Mouse (Mus musculus) stomach, embryonic 14.5 days (tissue): ENCODE results near the gene Pdxdc1. TPM values are rescaled to one million over a fixed set of nuclear protein-coding genes. Genes with fewer than 3 reads are reported as not detected.
A peak's percentile ranks its signal among the peaks of the same experiment; 100 is the strongest.
"Not testable (repeated sequence)": the region's sequence is repeated elsewhere in the genome, so short reads cannot be mapped to it uniquely, and the experiment has no call there.

Experiments used
- ATAC-seq: fragments of 200-750 bp; cut with Nextera tagmentation; 2 replicates; pipeline ENCODE4 v1.8.0; 2017; ENCODE audit warnings: low read depth, moderate TSS enrichment; ENCODE audit not compliant: insufficient number of reproducible peaks, insufficient read depth, low FRiP score
- H3K27ac ChIP-seq: fragments of 300-500 bp; sonication (generic); 2 replicates; pipeline ENCODE4 v1.5.1; 2014; ENCODE audit warnings: mild to moderate bottlenecking, low read length, moderate library complexity, mixed read lengths
- H3K27me3 ChIP-seq: fragments of 300-500 bp; sonication (generic); 2 replicates; pipeline ENCODE4 v1.6.1; 2014; ENCODE audit warnings: low read length, control low read depth, mixed read lengths; ENCODE audit not compliant: control insufficient read depth, insufficient read depth
- H3K36me3 ChIP-seq: fragments of 300-500 bp; sonication (generic); 2 replicates; pipeline ENCODE4 v1.6.1; 2014; ENCODE audit warnings: mild to moderate bottlenecking, control low read depth, low read length, moderate library complexity, mixed read lengths; ENCODE audit not compliant: control insufficient read depth, insufficient read depth
- H3K4me1 ChIP-seq: fragments of 300-500 bp; sonication (generic); 2 replicates; pipeline ENCODE4 v1.6.1; 2014; ENCODE audit warnings: low read length, control low read depth, mixed read lengths; ENCODE audit not compliant: control insufficient read depth, insufficient read depth
- H3K4me2 ChIP-seq: fragments of 300-500 bp; sonication (generic); replicated peaks from 2 replicates; pipeline ENCODE4 v1.6.1; 2014; ENCODE audit warnings: low read depth, low read length, control low read depth
- H3K4me3 ChIP-seq: fragments of 300-500 bp; sonication (generic); 2 replicates; pipeline ENCODE4 v1.5.1; 2014; ENCODE audit warnings: low read depth, low read length, control low read depth
- H3K9ac ChIP-seq: fragments of 300-500 bp; sonication (generic); replicated peaks from 2 replicates; pipeline ENCODE4 v1.6.1; 2014; ENCODE audit warnings: low read depth, mild to moderate bottlenecking, control low read depth, low read length, moderate library complexity, mixed read lengths
- H3K9me3 ChIP-seq: fragments of 300-500 bp; sonication (generic); 2 replicates; pipeline ENCODE4 v1.6.1; 2016; ENCODE audit warnings: low read depth, low read length, control low read depth; ENCODE audit not compliant: control insufficient read depth
- WGBS: fragments of 180-500 bp; shearing (Covaris S2); extraction: QIAGEN DNeasy Blood & Tissue Kit; methylation state at CpG from one replicate; pipeline ENCODE4 v1.1.7; 2014; 5-methylcytosine and 5-hydroxymethylcytosine counted together
- polyA plus RNA-seq: library from polyadenylated mRNA; unstranded; fragments of >200 nt; fragmentation: Nextera tagmentation; extraction: Ambion mirVana; gene quantifications from 2 replicates; pipeline ENCODE4 v1.2.1, GENCODE M21; 2014

Gene Pdxdc1
- polyA plus RNA-seq, 1 experiment from 2014 or later = 103 TPM

GRCm38 (mm10) chr16:13927456-13928075, 24.6 kb upstream of the Pdxdc1 start:
- H3K9ac ChIP-seq = no peak overlapping the region
- no peak overlapping the region for H3K4me2 ChIP-seq
- H3K9me3 ChIP-seq = no peaks in the 10 kb centered on the region
- WGBS = 88% methylated on average over 4 of the region's 4 CpGs
- no peak overlapping the region for H3K4me3 ChIP-seq
- ATAC-seq = no peak
- no peak overlapping the region for H3K27ac ChIP-seq
- no peaks in the 10 kb centered on the region for H3K36me3 ChIP-seq
- no peaks in the 10 kb centered on the region for H3K27me3 ChIP-seq
- no peaks in the 10 kb centered on the region for H3K4me1 ChIP-seq

DNA sequence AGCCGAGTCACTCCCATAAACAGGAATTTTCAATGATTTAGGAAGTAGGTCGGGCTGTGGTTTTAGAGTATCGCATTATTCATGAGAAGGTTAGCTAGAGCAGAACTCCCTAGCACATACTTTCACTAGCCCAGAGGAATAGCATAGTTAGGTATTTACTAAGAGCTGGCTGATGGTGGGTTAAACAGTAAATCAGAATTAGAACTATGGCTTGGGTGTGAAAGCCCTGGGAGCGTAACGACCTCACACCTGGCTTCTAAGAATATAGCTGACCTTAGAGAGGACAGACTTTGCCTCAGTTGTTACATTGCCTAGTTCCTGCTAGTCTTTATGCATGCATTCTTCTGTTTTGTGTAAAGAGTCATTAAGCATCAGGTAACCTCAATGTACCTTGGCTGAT, 20.0 kb upstream of the Pdxdc1 start:
- ATAC-seq, H3K4me3 ChIP-seq, H3K36me3 ChIP-seq, H3K9me3 ChIP-seq, H3K4me1 ChIP-seq, H3K27me3 ChIP-seq, H3K27ac ChIP-seq, H3K4me2 ChIP-seq, H3K9ac ChIP-seq: not testable (repeated sequence)
- WGBS = 88% methylated on average over 5 of the region's 5 CpGs

DNA sequence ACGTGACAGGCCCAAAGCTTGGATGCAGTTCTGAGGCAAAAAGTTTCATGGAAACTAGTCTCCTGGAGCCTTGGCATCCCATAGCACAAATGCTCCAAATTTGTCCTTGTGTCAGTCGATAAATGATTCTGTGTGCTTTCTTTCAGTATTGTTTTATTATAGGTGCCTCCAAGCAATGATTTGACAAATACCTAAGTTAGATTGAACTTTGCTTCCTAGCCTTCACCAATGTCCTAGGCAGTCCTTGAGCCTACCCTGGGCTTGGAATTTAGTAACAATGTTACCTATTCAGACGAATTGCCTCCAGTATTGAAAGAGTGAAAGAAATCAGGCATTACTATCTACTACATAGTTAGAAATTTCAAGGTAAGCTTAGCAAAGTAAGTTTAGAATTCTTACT, 19.6 kb upstream of the Pdxdc1 start:
- not testable (repeated sequence) for H3K36me3 ChIP-seq, H3K4me3 ChIP-seq, H3K9ac ChIP-seq, H3K4me1 ChIP-seq, H3K27me3 ChIP-seq, H3K9me3 ChIP-seq, H3K27ac ChIP-seq, ATAC-seq, H3K4me2 ChIP-seq
- WGBS = 91% methylated on average over 3 of the region's 3 CpGs

- Histone ChIP-seq H3K27me3 (no peaks in the 10 kb centered on the region), H3K36me3 (no peaks in the 10 kb centered on the region), H3K4me1 (no peaks in the 10 kb centered on the region), H3K4me3 (no peak overlapping the region), H3K27ac (no peak overlapping the region), H3K9ac (no peak overlapping the region), H3K9me3 (no peaks in the 10 kb centered on the region; the same call in 1 of the 2 replicates), H3K4me2 (no peak overlapping the region)
- no peak for ATAC-seq
- WGBS = 93% methylated on average over 7 of the region's 7 CpGs
Measured at GRCm38 (mm10) chr16:13921781-13922180, 18.9 kb upstream of the Pdxdc1 start.

- Histone ChIP-seq H3K9me3 (no peaks in the 10 kb centered on the region; the same call in 1 of the 2 replicates), H3K4me1 (no peaks in the 10 kb centered on the region), H3K27me3 (no peaks in the 10 kb centered on the region), H3K4me2 (no peak overlapping the region), H3K36me3 (no peaks in the 10 kb centered on the region), H3K27ac (no peak overlapping the region), H3K9ac (no peak overlapping the region), H3K4me3 (no peak overlapping the region)
- WGBS = 87% methylated on average over 6 of the region's 6 CpGs
- no peak for ATAC-seq
Measured at GRCm38 (mm10) chr16:13921063-13921462, 18.1 kb upstream of the Pdxdc1 start.

DNA sequence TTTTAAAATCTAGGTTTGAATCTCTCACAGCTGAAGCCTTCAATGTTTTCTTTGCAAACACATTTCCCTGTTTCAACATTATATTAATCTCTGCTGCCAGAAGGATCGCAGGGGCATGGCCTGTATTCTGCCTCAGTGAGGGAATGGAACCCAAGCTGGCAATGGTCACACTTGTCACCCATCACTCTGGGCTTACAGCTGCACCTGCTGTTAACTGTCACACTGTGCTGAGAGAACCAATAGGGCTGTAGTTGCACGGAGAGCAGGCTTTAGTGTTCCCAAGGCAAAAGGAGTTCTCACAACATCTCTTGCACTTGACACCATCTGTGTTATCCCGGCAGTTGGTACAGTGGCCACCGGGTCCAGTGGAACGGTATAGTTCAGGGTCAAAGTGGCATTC, 17.2 kb upstream of the Pdxdc1 start:
- WGBS = 92% methylated on average over 5 of the region's 5 CpGs
- no peak overlapping the region for H3K27ac ChIP-seq
- no peaks in the 10 kb centered on the region for H3K27me3 ChIP-seq
- no peak overlapping the region for H3K9ac ChIP-seq
- no peak for ATAC-seq
- no peak overlapping the region for H3K4me3 ChIP-seq
- no peaks in the 10 kb centered on the region for H3K4me1 ChIP-seq
- H3K36me3 ChIP-seq = no peaks in the 10 kb centered on the region
- no peaks in the 10 kb centered on the region; the same call in 1 of the 2 replicates for H3K9me3 ChIP-seq
- no peak overlapping the region for H3K4me2 ChIP-seq

DNA sequence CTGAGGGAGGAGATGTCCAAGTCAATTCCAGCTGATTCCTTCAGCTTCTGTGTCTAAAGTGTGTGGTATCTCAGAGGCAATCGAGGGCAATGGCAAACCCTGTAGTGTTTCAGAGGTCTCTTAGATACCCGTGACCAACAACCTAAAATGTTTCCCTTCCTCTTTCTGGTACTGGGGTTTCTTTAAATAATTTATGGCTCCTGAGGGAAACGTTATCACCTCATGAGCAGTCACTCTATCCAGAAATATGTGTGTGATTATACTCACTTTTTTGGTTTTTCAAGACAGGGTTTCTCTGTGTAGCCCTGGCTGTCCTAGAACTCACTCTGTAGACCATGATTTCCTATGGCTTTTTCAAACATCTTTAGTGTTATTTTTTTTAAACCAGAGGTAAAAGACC, 4.4 kb upstream of the Pdxdc1 start:
- 80% methylated on average over 3 of the region's 3 CpGs for WGBS
- ATAC-seq = no peak
- no peak overlapping the region for H3K4me3 ChIP-seq

DNA sequence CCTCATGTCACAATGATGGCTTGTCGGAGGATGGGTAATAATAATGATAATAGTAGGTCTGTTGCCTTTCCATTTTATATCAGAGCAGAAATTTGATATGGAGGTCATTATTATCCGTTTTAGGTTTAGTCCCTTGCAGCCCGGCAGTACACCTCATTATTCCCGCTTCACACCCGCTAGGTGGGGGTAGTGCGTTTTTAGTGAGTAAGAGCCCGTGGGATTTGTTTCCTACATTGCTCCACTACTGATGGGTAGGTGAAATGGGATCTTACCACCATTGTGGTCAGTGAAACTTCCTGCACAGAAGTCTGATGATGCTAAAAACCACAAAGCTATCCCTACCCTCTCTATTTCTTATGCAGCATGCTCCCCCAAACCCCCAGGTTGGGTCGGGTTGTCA, 557 bp upstream of the Pdxdc1 start:
- peaks cover 10% of the 10 kb centered on the region for H3K4me1 ChIP-seq
- peak overlapping the region; percentile 97 for H3K4me3 ChIP-seq
- peak overlapping the region; percentile 36 for H3K4me2 ChIP-seq
- no peaks in the 10 kb centered on the region for H3K27me3 ChIP-seq
- peak overlapping the region; percentile 86 for H3K27ac ChIP-seq
- H3K36me3 ChIP-seq = no peaks in the 10 kb centered on the region
- peak; percentile 71 for ATAC-seq
- peak overlapping the region; percentile 87 for H3K9ac ChIP-seq
- H3K9me3 ChIP-seq = no peaks in the 10 kb centered on the region
- 4% methylated on average over 8 of the region's 8 CpGs for WGBS

More for the DNA sequence above, 4.4 kb upstream of the Pdxdc1 start:
- H3K36me3 ChIP-seq = no peaks in the 10 kb centered on the region
- no peaks in the 10 kb centered on the region for H3K9me3 ChIP-seq
- no peaks in the 10 kb centered on the region for H3K4me1 ChIP-seq
- H3K4me2 ChIP-seq = no peak overlapping the region
- no peak overlapping the region for H3K9ac ChIP-seq
- H3K27me3 ChIP-seq = no peaks in the 10 kb centered on the region
- no peak overlapping the region for H3K27ac ChIP-seq

DNA sequence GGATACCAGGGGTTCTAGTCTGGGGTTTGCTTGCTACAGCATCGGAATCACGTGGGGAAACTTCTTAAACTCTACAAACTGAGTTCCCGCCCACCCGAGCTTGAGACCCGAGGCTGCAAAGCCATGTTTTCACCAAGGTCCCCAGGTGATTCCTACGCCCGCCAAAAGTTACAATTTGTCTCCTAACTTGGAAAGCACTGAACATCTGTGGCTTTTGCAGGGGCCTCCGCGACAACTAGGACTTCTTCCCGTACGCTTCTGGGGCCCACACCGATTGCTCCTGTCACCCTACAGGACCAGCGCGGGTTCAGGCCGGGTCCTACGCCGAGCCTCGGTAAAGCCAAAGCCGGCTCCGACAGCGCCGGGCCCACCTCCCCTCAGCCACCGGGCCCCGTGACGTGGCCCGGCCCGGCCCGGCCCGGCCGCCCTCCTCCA, 517 bp downstream of the Pdxdc1 start:
- Histone ChIP-seq H3K9ac (peak overlapping the region; percentile 87), H3K9me3 (no peaks in the 10 kb centered on the region), H3K4me1 (peaks cover 10% of the 10 kb centered on the region), H3K4me2 (peak overlapping the region; percentile 77), H3K27ac (peak overlapping the region; percentile 86), H3K36me3 (no peaks in the 10 kb centered on the region), H3K27me3 (no peaks in the 10 kb centered on the region), H3K4me3 (peak overlapping the region; percentile 97)
- under 1% methylated on average over 30 of the region's 30 CpGs for WGBS
- ATAC-seq = no peak; the same call in 1 of the 2 replicates
